Mouse (Mus musculus): Measurements from ENCODE around the gene Trim12c. TPM values are rescaled to one million over a fixed set of nuclear protein-coding genes. Genes with fewer than 3 reads are reported as not detected.
"Not testable (repeated sequence)": the region's sequence is repeated elsewhere in the genome, so short reads cannot be mapped to it uniquely, and the experiment has no call there.

The Trim12c gene
- polyA plus RNA-seq, 1 experiment from 2014 or later: 2.7 TPM

DNA sequence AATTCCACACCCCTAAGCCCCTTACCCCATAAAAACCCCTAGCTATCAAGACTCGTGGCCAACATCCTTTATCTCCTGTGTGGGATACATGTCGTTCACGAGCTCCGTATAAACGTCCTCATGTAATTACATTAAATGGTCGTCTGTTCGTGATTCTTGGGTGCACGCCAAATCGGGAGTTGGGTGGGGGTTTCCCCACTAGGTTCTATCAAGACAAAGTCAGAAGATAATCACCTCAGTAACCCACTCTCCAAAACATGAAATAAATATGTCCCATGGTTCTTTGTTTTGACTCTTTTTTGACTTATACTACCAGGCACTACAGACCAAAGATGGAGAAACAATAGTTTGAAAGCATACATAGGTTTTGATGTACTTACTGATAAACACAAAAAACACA, 31.1 kb downstream of the Trim12c start:
- Histone ChIP-seq H3K4me2 (no peak overlapping the region), H3K4me1 (replicated peaks) (no peaks in the 10 kb centered on the region), H3K9me3 (replicated peaks) (no peaks in the 10 kb centered on the region), H3K4me3 (no peak overlapping the region), H3K27me3 (no peaks in the 10 kb centered on the region), H3K9ac (no peak overlapping the region), H3K36me3 (no peaks in the 10 kb centered on the region), H3K27ac (no peak overlapping the region)
- WGBS: 61% methylated on average over 9 of the region's 9 CpGs
- ATAC-seq (replicated peaks; ENCODE audit: insufficient number of reproducible peaks, insufficient read depth, low FRiP score, low read depth): no peak

DNA sequence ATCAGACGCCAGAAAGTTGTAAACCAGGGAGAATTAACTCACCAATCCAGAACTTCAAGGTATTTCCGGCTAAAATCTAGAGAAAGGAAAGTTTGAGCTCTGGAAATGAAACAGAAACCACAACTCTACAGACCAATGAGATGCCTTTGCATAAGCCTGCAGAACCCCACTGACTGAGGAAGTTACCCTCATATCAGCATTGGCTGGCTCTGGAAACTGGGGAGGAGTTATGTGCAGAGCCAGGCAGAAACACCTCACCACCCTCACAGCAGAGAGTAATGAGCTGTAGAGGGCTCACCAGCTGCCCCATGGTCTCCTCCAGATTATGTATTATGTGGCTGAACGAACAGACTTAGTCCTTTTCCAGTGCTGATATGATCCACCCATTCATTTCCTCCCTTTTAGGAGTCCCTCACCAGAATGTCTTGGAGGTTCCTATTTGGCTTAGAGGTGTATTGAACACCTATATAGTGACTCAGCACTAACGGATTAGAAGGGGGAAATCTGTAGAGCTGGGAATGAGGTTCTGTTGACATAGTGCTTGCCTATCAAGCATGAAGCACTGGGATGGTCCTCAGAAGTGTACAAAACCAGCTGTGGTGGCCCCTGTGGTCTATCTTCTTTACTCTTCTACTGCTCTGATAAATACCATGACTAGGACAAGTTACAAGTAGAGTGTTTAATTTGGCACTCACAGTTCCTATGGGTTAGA, 37.6 kb downstream of the Trim12c start, which contains the start of gene Trim12a:
Gene Trim12a (minus strand): TSS at position 98 of the 712 bp plus-strand sequence.
- H3K4me2 ChIP-seq: peak within 1 kb of the TSS; percentile 59
- H3K9ac ChIP-seq: peak within 1 kb of the TSS; percentile 49
- H3K36me3 ChIP-seq; H3K4me1 ChIP-seq (replicated peaks); H3K27me3 ChIP-seq; H3K9me3 ChIP-seq (replicated peaks): not testable (repeated sequence)
- H3K4me3 ChIP-seq: peak within 1 kb of the TSS; percentile 63
- peak within 1 kb of the TSS; percentile 74 for H3K27ac ChIP-seq
- WGBS: 17% methylated on average over 4 of the region's 4 CpGs
- ATAC-seq (replicated peaks; ENCODE audit: insufficient number of reproducible peaks, insufficient read depth, low FRiP score, low read depth): peak; percentile 93

DNA sequence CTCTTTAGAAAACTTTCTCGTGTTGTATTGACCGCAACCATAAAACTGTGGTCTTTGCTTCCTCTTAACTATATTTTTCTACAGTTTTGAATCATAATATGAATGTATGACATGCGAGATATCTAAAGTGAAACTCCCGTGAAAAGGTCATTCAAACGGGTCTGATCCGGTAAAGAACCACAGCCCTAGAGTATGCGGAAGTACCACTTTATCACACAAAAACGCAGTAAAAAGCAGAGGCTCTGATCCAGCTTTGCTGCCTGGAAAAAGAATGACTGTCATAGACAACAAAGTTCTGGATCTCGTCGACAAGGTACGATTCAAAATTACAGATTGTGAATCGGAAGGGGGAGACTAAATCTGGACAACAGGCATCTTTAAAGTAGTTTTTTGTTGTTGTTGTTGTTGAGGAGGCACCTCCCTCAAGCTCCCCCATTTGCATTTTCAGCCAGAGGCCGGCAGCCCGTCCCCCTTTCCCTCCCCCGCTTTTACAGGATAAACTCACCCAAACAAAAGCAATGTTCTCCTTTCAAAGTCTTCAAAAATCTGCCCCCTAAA, 38.3 kb downstream of the Trim12c start:
- Histone ChIP-seq H3K27me3 (no peaks in the 10 kb centered on the region), H3K9ac (peak overlapping the region; percentile 49), H3K36me3 (no peaks in the 10 kb centered on the region), H3K4me1 (replicated peaks) (no peaks in the 10 kb centered on the region), H3K4me2 (peak overlapping the region; percentile 59), H3K27ac (peak overlapping the region; percentile 74), H3K9me3 (replicated peaks) (no peaks in the 10 kb centered on the region), H3K4me3 (peak overlapping the region; percentile 63)
- 0 out of 2 replicates have a peak, but pooled peaks have one; percentile 50 for ATAC-seq (replicated peaks; ENCODE audit: insufficient number of reproducible peaks, insufficient read depth, low FRiP score, low read depth)
- WGBS: 6% methylated on average over 15 of the region's 15 CpGs

DNA sequence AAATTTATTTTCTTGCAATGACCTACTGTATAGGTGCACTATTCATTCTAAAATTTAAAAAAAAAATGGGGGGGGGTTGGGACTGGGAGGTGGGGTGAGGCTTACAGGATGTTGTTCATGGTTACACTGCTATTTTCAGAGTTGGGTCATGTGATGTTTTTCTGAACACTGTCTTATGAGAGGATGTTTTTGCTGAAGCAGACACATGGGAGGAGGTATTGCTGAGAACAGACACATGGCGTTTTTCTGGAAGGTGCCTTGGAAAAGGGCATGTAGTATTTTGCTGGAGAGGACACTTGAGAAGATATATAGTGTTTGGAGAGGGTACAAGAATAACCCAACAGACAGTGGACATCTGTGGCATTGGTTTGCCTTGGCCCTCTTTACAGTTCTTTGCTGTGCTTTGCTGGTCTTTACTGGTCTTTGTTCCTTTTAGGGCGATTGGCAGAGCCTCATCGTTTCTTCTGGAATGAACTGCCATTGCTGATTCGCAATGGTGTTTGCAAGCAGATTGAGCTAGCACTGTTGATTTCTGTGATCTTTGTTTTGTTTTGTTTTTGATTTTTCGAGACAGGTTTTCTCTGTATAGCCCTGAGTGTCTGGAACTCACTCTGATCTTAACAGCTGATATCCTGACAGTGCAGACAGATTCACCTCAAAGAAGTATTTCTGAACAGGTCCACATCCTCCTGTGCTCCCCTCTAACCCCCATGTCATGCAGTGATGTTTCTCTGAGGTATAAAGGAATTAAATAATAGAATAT, 61.3 kb downstream of the Trim12c start:
- Histone ChIP-seq H3K4me1 (replicated peaks) (no peaks in the 10 kb centered on the region), H3K36me3 (no peaks in the 10 kb centered on the region), H3K9me3 (replicated peaks) (no peaks in the 10 kb centered on the region), H3K4me2 (no peak overlapping the region), H3K27ac (no peak overlapping the region), H3K4me3 (no peak overlapping the region), H3K27me3 (no peaks in the 10 kb centered on the region), H3K9ac (no peak overlapping the region)
- ATAC-seq (replicated peaks; ENCODE audit: insufficient number of reproducible peaks, insufficient read depth, low FRiP score, low read depth): no peak
- 80% methylated on average over 5 of the region's 5 CpGs for WGBS

DNA sequence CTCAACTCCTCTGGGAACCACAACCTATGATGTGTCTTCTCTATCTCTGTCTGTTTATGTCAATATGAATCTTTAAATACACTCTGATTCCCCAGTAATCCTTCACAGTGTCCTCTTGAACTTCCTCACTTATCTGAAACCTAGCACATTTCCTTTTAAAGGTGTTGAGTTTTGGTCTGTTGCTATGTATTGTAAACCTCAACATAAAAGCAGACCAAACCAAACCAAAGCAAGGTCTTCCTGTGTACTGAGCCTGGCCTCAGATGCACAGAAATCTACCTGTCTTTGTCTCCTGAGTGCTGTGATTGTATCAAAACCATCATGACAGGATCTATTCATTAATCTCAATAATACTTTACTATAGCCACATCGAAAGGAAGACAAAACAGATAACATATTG, 62.5 kb downstream of the Trim12c start:
- Histone ChIP-seq H3K27me3 (no peaks in the 10 kb centered on the region), H3K9ac (no peak overlapping the region), H3K27ac (no peak overlapping the region), H3K9me3 (replicated peaks) (no peaks in the 10 kb centered on the region), H3K4me3 (no peak overlapping the region), H3K4me1 (replicated peaks) (no peaks in the 10 kb centered on the region), H3K4me2 (no peak overlapping the region), H3K36me3 (no peaks in the 10 kb centered on the region)
- WGBS: 69% methylated on average over 1 of the region's 1 CpGs
- ATAC-seq (replicated peaks; ENCODE audit: insufficient number of reproducible peaks, insufficient read depth, low FRiP score, low read depth): no peak

Other genes with a start within 250 kb of the Trim12c start
- gene Olfr646, start 248.5 kb downstream of the Trim12c start, polyA plus RNA-seq (2015; fragmentation: Nextera tagmentation; extraction: Ambion mirVana): not detected in 2 replicates
- not detected in 2 replicates for gene Ubqln5, start 223.5 kb downstream of the Trim12c start, polyA plus RNA-seq (2015; fragmentation: Nextera tagmentation; extraction: Ambion mirVana)
- not detected in 2 replicates for gene Olfr643, start 216.0 kb downstream of the Trim12c start, polyA plus RNA-seq (2015; fragmentation: Nextera tagmentation; extraction: Ambion mirVana)
- not detected in 2 replicates for gene Ubqln3, start 210.1 kb downstream of the Trim12c start, polyA plus RNA-seq (2015; fragmentation: Nextera tagmentation; extraction: Ambion mirVana)
- gene Ubqlnl, start 202.8 kb downstream of the Trim12c start, polyA plus RNA-seq (2015; fragmentation: Nextera tagmentation; extraction: Ambion mirVana): not detected in 2 replicates
- 0.18 TPM in 1 of 2 replicates, not detected in the other for gene Olfm5, start 188.5 kb downstream of the Trim12c start, polyA plus RNA-seq (2015; fragmentation: Nextera tagmentation; extraction: Ambion mirVana)
- gene Olfr648, start 170.0 kb downstream of the Trim12c start, polyA plus RNA-seq (2015; fragmentation: Nextera tagmentation; extraction: Ambion mirVana): 0.16 and 0.25 TPM in 2 replicates
- gene Olfr649, start 157.4 kb downstream of the Trim12c start, polyA plus RNA-seq (2015; fragmentation: Nextera tagmentation; extraction: Ambion mirVana): not detected in 2 replicates
- gene Trim6, start 134.6 kb downstream of the Trim12c start, polyA plus RNA-seq (2015; fragmentation: Nextera tagmentation; extraction: Ambion mirVana): 1.7 and 1.9 TPM in 2 replicates
- 2.7 and 3.0 TPM in 2 replicates for gene Trim34a, start 108.9 kb downstream of the Trim12c start, polyA plus RNA-seq (2015; fragmentation: Nextera tagmentation; extraction: Ambion mirVana)
- 0.48 and 0.72 TPM in 2 replicates for gene Trim5, start 65.3 kb downstream of the Trim12c start, polyA plus RNA-seq (2015; fragmentation: Nextera tagmentation; extraction: Ambion mirVana)
- 8.6 and 10.1 TPM in 2 replicates for gene Trim12a, start 37.9 kb downstream of the Trim12c start, polyA plus RNA-seq (2015; fragmentation: Nextera tagmentation; extraction: Ambion mirVana)
- gene Trim34b, start 23.9 kb downstream of the Trim12c start, polyA plus RNA-seq (2015; fragmentation: Nextera tagmentation; extraction: Ambion mirVana): 0.08 and 0.15 TPM in 2 replicates
- gene Trim30b, start 16.5 kb upstream of the Trim12c start, polyA plus RNA-seq (2015; fragmentation: Nextera tagmentation; extraction: Ambion mirVana): 0.18 TPM in 2 replicates
- gene Trim30c, start 47.5 kb upstream of the Trim12c start, polyA plus RNA-seq (2015; fragmentation: Nextera tagmentation; extraction: Ambion mirVana): 0.11 and 0.23 TPM in 2 replicates
- gene Trim30a, start 111.8 kb upstream of the Trim12c start, polyA plus RNA-seq (2015; fragmentation: Nextera tagmentation; extraction: Ambion mirVana): 0.92 and 1.9 TPM in 2 replicates
- gene Trim30d, start 154.5 kb upstream of the Trim12c start, polyA plus RNA-seq (2015; fragmentation: Nextera tagmentation; extraction: Ambion mirVana): 0.48 and 1.1 TPM in 2 replicates
- not detected in 2 replicates for gene Olfr651, start 196.8 kb upstream of the Trim12c start, polyA plus RNA-seq (2015; fragmentation: Nextera tagmentation; extraction: Ambion mirVana)
- gene Olfr652, start 207.5 kb upstream of the Trim12c start, polyA plus RNA-seq (2015; fragmentation: Nextera tagmentation; extraction: Ambion mirVana): not detected in 2 replicates
- gene Olfr653, start 224.0 kb upstream of the Trim12c start, polyA plus RNA-seq (2015; fragmentation: Nextera tagmentation; extraction: Ambion mirVana): not detected in 2 replicates
- not detected in 2 replicates for gene Olfr654, start 233.7 kb upstream of the Trim12c start, polyA plus RNA-seq (2015; fragmentation: Nextera tagmentation; extraction: Ambion mirVana)
- gene Olfr655, start 248.4 kb upstream of the Trim12c start, polyA plus RNA-seq (2015; fragmentation: Nextera tagmentation; extraction: Ambion mirVana): not detected in 2 replicates

Data from heart, embryonic 15.5 days (tissue).